Mouse (Mus musculus) neural tube, embryonic 12.5 days (tissue): Measurements from ENCODE around the gene E030030I06Rik. TPM values are rescaled to one million over a fixed set of nuclear protein-coding genes. Genes with fewer than 3 reads are reported as not detected.

ENCODE experiments used
- polyA plus RNA-seq: library from polyadenylated mRNA; unstranded; fragments of >200 nt; fragmentation: Nextera tagmentation; extraction: Ambion mirVana; gene quantifications from 2 replicates; pipeline ENCODE4 v1.2.1, GENCODE M21; 2016

E030030I06Rik gene
- polyA plus RNA-seq, 1 experiment from 2014 or later = 11.1 TPM

Other genes starting within 250 kb of the E030030I06Rik start
- gene 4930444G20Rik, start 81.2 kb downstream of the E030030I06Rik start, polyA plus RNA-seq = not detected in 2 replicates
- 4.9 and 5.8 TPM in 2 replicates for gene Raet1e, start 9.3 kb upstream of the E030030I06Rik start, polyA plus RNA-seq
- gene H60b, start 9.3 kb upstream of the E030030I06Rik start, polyA plus RNA-seq = 0.48 and 0.92 TPM in 2 replicates
- gene Raet1d, start 211.3 kb upstream of the E030030I06Rik start, polyA plus RNA-seq = 9.5 and 10.3 TPM in 2 replicates